ENCODE assay signal across 25 mouse cellular contexts in genomic region chr9:50667579-50668498, GRCm38 (mm10). TPM values are rescaled to one million over a fixed set of nuclear protein-coding genes. Genes with fewer than 3 reads are reported as not detected.
DNase-seq lines count a peak whose midpoint lies in the region; ATAC-seq and TF ChIP-seq lines count a peak whose summit lies in the region.
"Had no signal": no experiment of that assay in that cellular context is flagged by ENCODE, and none has a peak within 500 bp of the region (broad histone marks: within the 10 kb centered on the region; RNA-seq: fewer than 3 reads in every experiment).

No protein-coding gene starts in this region.

- 0 out of 2 replicates have a peak, but pooled peaks have one; percentile 27 for ATAC-seq in heart, postnatal 0 days (ENCODE audit: insufficient read depth, low read depth)
- 0 out of 2 replicates have a peak, but pooled peaks have one; percentile 45 for ATAC-seq in lung, embryonic 16.5 days (ENCODE audit: low read depth)
- 0 out of 2 replicates have a peak, but pooled peaks have one; percentile 22 for ATAC-seq in stomach, embryonic 15.5 days (ENCODE audit: insufficient read depth, low FRiP score, low read depth)
- ATAC-seq in hindbrain, postnatal 0 days = no peak
- ATAC-seq: CD4-positive, CD25-positive, alpha-beta regulatory T cell, adult 4 months; forebrain, embryonic 14.5 days had no signal

- intact Hi-C loops in gastrocnemius, adult 2 months (cut with DNase I) = no loop called here

- no peaks in the 10 kb centered on the region for H3K4me1 ChIP-seq in heart, postnatal 0 days (ENCODE audit: control insufficient read depth, insufficient read depth)
- H3K4me1 ChIP-seq in lung, embryonic 16.5 days (replicated peaks; ENCODE audit: control insufficient read depth, insufficient read depth, low read length) = no peaks in the 10 kb centered on the region
- H3K4me1 ChIP-seq in stomach, embryonic 15.5 days = no peaks in the 10 kb centered on the region
- no peaks in the 10 kb centered on the region for H3K4me1 ChIP-seq in hindbrain, postnatal 0 days (ENCODE audit: insufficient read depth, low read length)
- H3K4me1 ChIP-seq: embryonic facial prominence, embryonic 15.5 days; forebrain, embryonic 10.5 days; hindbrain, embryonic 10.5 days had no signal

- H3K9me3 ChIP-seq in heart, postnatal 0 days (replicated peaks; ENCODE audit: control insufficient read depth, low read length) = no peaks in the 10 kb centered on the region
- no peaks in the 10 kb centered on the region for H3K9me3 ChIP-seq in lung, embryonic 16.5 days (ENCODE audit: control insufficient read depth, low read length)
- H3K9me3 ChIP-seq in stomach, embryonic 15.5 days = no peaks in the 10 kb centered on the region
- H3K9me3 ChIP-seq in hindbrain, postnatal 0 days (ENCODE audit: low read length) = no peaks in the 10 kb centered on the region
- H3K9me3 ChIP-seq: embryonic facial prominence, embryonic 15.5 days; forebrain, embryonic 10.5 days; G1E; heart, embryonic 12.5 days; hindbrain, embryonic 10.5 days had no signal

- H3K36me3 ChIP-seq in heart, postnatal 0 days (replicated peaks; ENCODE audit: control insufficient read depth, insufficient read depth, low read length) = no peaks in the 10 kb centered on the region
- no peaks in the 10 kb centered on the region for H3K36me3 ChIP-seq in lung, embryonic 16.5 days (ENCODE audit: control insufficient read depth, insufficient read depth, low read length)
- H3K36me3 ChIP-seq in stomach, embryonic 15.5 days = peaks cover 2% of the 10 kb centered on the region; the same call in 1 of the 2 replicates
- H3K36me3 ChIP-seq in hindbrain, postnatal 0 days (ENCODE audit: insufficient read depth, low read length) = peaks cover 40% of the 10 kb centered on the region; the same call in 1 of the 2 replicates
- H3K36me3 ChIP-seq: G1E had no signal

- no peak overlapping the region for H3K4me3 ChIP-seq in gastrocnemius, adult 2 months
- H3K4me3 ChIP-seq in heart, postnatal 0 days (ENCODE audit: low read depth, low read length) = no peak overlapping the region
- no peak overlapping the region for H3K4me3 ChIP-seq in lung, embryonic 16.5 days (ENCODE audit: low read length)
- H3K4me3 ChIP-seq in stomach, embryonic 15.5 days (replicated peaks) = no peak overlapping the region
- H3K4me3 ChIP-seq in hindbrain, postnatal 0 days (ENCODE audit: low read length) = no peak overlapping the region
- H3K4me3 ChIP-seq: embryonic facial prominence, embryonic 15.5 days; erythroblast, embryonic 14.5 days; forebrain, embryonic 10.5 days; heart, embryonic 12.5 days; hindbrain, embryonic 10.5 days had no signal

- no peak overlapping the region for H3K4me2 ChIP-seq in heart, postnatal 0 days (ENCODE audit: low read depth, low read length)
- H3K4me2 ChIP-seq in lung, embryonic 16.5 days (ENCODE audit: low read depth, low read length) = no peak overlapping the region
- no peak overlapping the region for H3K4me2 ChIP-seq in stomach, embryonic 15.5 days
- no peak overlapping the region for H3K4me2 ChIP-seq in hindbrain, postnatal 0 days (ENCODE audit: low read depth, low read length)
- H3K4me2 ChIP-seq: embryonic facial prominence, embryonic 15.5 days; heart, embryonic 12.5 days; hindbrain, embryonic 14.5 days had no signal

- no peak for TF ChIP-seq EP300 in heart, postnatal 0 days (IDR thresholded peaks at IDR 0.05; ENCODE audit: low read depth)

- TF ChIP-seq CTCF in gastrocnemius, adult 2 months (IDR thresholded peaks at IDR 0.05) = no peak
- TF ChIP-seq CTCF in heart, postnatal 0 days (IDR thresholded peaks at IDR 0.05; ENCODE audit: low read depth) = no peak
- no peak for TF ChIP-seq CTCF in hindbrain, postnatal 0 days (IDR thresholded peaks at IDR 0.05; ENCODE audit: low read depth)

- H3K27ac ChIP-seq in gastrocnemius, adult 2 months = peak overlapping the region; percentile 43; the same call in 1 of the 2 replicates
- no peak overlapping the region for H3K27ac ChIP-seq in heart, postnatal 0 days (ENCODE audit: low read depth)
- no peak overlapping the region for H3K27ac ChIP-seq in lung, embryonic 16.5 days (ENCODE audit: low read length)
- H3K27ac ChIP-seq in stomach, embryonic 15.5 days = no peak overlapping the region
- H3K27ac ChIP-seq in hindbrain, postnatal 0 days = no peak overlapping the region
- H3K27ac ChIP-seq: embryonic facial prominence, embryonic 15.5 days; forebrain, embryonic 10.5 days; hindbrain, embryonic 10.5 days; hindbrain, embryonic 14.5 days had no signal

- WGBS in heart, postnatal 0 days = 63% methylated on average over 8 of the region's 8 CpGs
- WGBS in lung, embryonic 16.5 days = 67% methylated on average over 8 of the region's 8 CpGs
- WGBS in stomach, embryonic 15.5 days = 72% methylated on average over 8 of the region's 8 CpGs
- 84% methylated on average over 8 of the region's 8 CpGs for WGBS in hindbrain, postnatal 0 days

- no peak overlapping the region for H3K9ac ChIP-seq in heart, postnatal 0 days (replicated peaks; ENCODE audit: low read depth, low read length)
- no peak overlapping the region for H3K9ac ChIP-seq in lung, embryonic 16.5 days (ENCODE audit: low read length)
- H3K9ac ChIP-seq in stomach, embryonic 15.5 days = no peak overlapping the region
- no peak overlapping the region for H3K9ac ChIP-seq in hindbrain, postnatal 0 days (replicated peaks; ENCODE audit: low read length)
- H3K9ac ChIP-seq: embryonic facial prominence, embryonic 15.5 days; heart, embryonic 12.5 days; hindbrain, embryonic 14.5 days had no signal

- no peaks in the 10 kb centered on the region for H3K27me3 ChIP-seq in heart, postnatal 0 days (ENCODE audit: control insufficient read depth, insufficient read depth, low read length)
- H3K27me3 ChIP-seq in lung, embryonic 16.5 days (ENCODE audit: control insufficient read depth, insufficient read depth, low read depth, low read length) = no peaks in the 10 kb centered on the region
- H3K27me3 ChIP-seq in stomach, embryonic 15.5 days (replicated peaks) = no peaks in the 10 kb centered on the region
- no peaks in the 10 kb centered on the region for H3K27me3 ChIP-seq in hindbrain, postnatal 0 days (ENCODE audit: insufficient read depth, low read length)
- H3K27me3 ChIP-seq: embryonic facial prominence, embryonic 15.5 days; heart, embryonic 12.5 days had no signal

- DNase-seq in gastrocnemius, adult 2 months = no peak
- DNase-seq in gastrocnemius, postnatal 25 days = no peak
- peak; percentile 32 for DNase-seq in heart, postnatal 0 days (ENCODE audit: low spot score)
- DNase-seq in heart, adult 9 months (ENCODE audit: low spot score in 2 of 2) = no peak
- no peak for DNase-seq in lung, postnatal 10 days
- no peak for DNase-seq in hindbrain, postnatal 0 days (ENCODE audit: low spot score)
- DNase-seq: adrenal gland, adult 8-10 months; adrenal gland, postnatal 36 days; B cell, adult 2 months; cerebellum, adult 2 months; cerebellum, postnatal 10 days; embryo, embryonic 11 days; gastrocnemius, postnatal 10 days; heart, postnatal 14 days had no signal

RNA-seq across cellular contexts. Expression of gene Dlat, which starts 8.3 kb away (rescaled TPM):
- 100 to 1,000 TPM; 170 to 247 TPM for total RNA-seq in gastrocnemius, adult 2 months (2021)
- 100 to 1,000 TPM; 228 to 279 TPM for total RNA-seq in gastrocnemius, postnatal 25 days (2021)
- total RNA-seq in heart, postnatal 0 days (2014; rRNA removed; ENCODE audit: low replicate concordance) = 155 and 215 TPM in 2 replicates
- polyA plus RNA-seq in heart, postnatal 0 days (2015; fragmentation: Nextera tagmentation; extraction: Ambion mirVana) = 203 and 204 TPM in 2 replicates
- polyA plus RNA-seq in lung, embryonic 16.5 days (2015; fragmentation: Nextera tagmentation; extraction: Ambion mirVana) = 40.5 and 43.6 TPM in 2 replicates
- 42.9 and 49.3 TPM in 2 replicates for polyA plus RNA-seq in stomach, embryonic 15.5 days (2015; fragmentation: Nextera tagmentation; extraction: Ambion mirVana)
- 72.2 and 77.4 TPM in 2 replicates for total RNA-seq in hindbrain, postnatal 0 days (2014; rRNA removed)
- 65.1 and 69.2 TPM in 2 replicates for polyA plus RNA-seq in hindbrain, postnatal 0 days (2015; fragmentation: Nextera tagmentation; extraction: Ambion mirVana)

RNA-seq across cellular contexts. Expression of gene Nkapd1, which starts 50.6 kb away (rescaled TPM):
- total RNA-seq in gastrocnemius, adult 2 months (2021) = 10 to 100 TPM; 11.1 to 11.7 TPM
- total RNA-seq in gastrocnemius, postnatal 25 days (2021) = 10 to 100 TPM in 1 of 2 experiments, 1 to 10 TPM in 1; 7.7 to 10.4 TPM
- 10.0 and 14.5 TPM in 2 replicates for total RNA-seq in heart, postnatal 0 days (2014; rRNA removed; ENCODE audit: low replicate concordance)
- polyA plus RNA-seq in heart, postnatal 0 days (2015; fragmentation: Nextera tagmentation; extraction: Ambion mirVana) = 13.4 and 14.3 TPM in 2 replicates
- 21.0 and 22.0 TPM in 2 replicates for polyA plus RNA-seq in lung, embryonic 16.5 days (2015; fragmentation: Nextera tagmentation; extraction: Ambion mirVana)
- 19.3 and 22.5 TPM in 2 replicates for polyA plus RNA-seq in stomach, embryonic 15.5 days (2015; fragmentation: Nextera tagmentation; extraction: Ambion mirVana)
- 10.7 and 15.0 TPM in 2 replicates for total RNA-seq in hindbrain, postnatal 0 days (2014; rRNA removed)
- 20.2 and 21.2 TPM in 2 replicates for polyA plus RNA-seq in hindbrain, postnatal 0 days (2015; fragmentation: Nextera tagmentation; extraction: Ambion mirVana)

RNA-seq across cellular contexts. Expression of gene Pih1d2, which starts 50.7 kb away (rescaled TPM):
- total RNA-seq in gastrocnemius, adult 2 months (2021) = under 1 TPM; 0.53 to 0.61 TPM
- under 1 TPM; 0.20 to 0.43 TPM for total RNA-seq in gastrocnemius, postnatal 25 days (2021)
- 0.27 TPM in 1 of 2 replicates, not detected in the other for total RNA-seq in heart, postnatal 0 days (2014; rRNA removed; ENCODE audit: low replicate concordance)
- polyA plus RNA-seq in heart, postnatal 0 days (2015; fragmentation: Nextera tagmentation; extraction: Ambion mirVana) = 1.2 and 1.5 TPM in 2 replicates
- 8.7 and 9.6 TPM in 2 replicates for polyA plus RNA-seq in lung, embryonic 16.5 days (2015; fragmentation: Nextera tagmentation; extraction: Ambion mirVana)
- polyA plus RNA-seq in stomach, embryonic 15.5 days (2015; fragmentation: Nextera tagmentation; extraction: Ambion mirVana) = 2.4 and 3.7 TPM in 2 replicates
- 1.2 and 2.6 TPM in 2 replicates for total RNA-seq in hindbrain, postnatal 0 days (2014; rRNA removed)
- polyA plus RNA-seq in hindbrain, postnatal 0 days (2015; fragmentation: Nextera tagmentation; extraction: Ambion mirVana) = 5.5 and 7.7 TPM in 2 replicates
